Mouse (Mus musculus) midbrain, embryonic 13.5 days (tissue): Measurements from ENCODE around the gene Ttc8. TPM values are rescaled to one million over a fixed set of nuclear protein-coding genes. Genes with fewer than 3 reads are reported as not detected.

Source experiments
- polyA plus RNA-seq: library from polyadenylated mRNA; unstranded; fragments of >200 nt; fragmentation: Nextera tagmentation; extraction: Ambion mirVana; gene quantifications from 2 replicates; pipeline ENCODE4 v1.2.1, GENCODE M21; 2015

Ttc8 gene
- polyA plus RNA-seq, 1 experiment from 2014 or later = 39.1 TPM

Other genes with a start within 250 kb of the Ttc8 start
- 5.7 and 6.9 TPM in 2 replicates for gene Ptpn21, start 183.2 kb upstream of the Ttc8 start, polyA plus RNA-seq
- 116 and 124 TPM in 2 replicates for gene Zc3h14, start 173.6 kb upstream of the Ttc8 start, polyA plus RNA-seq
- 30.5 and 32.9 TPM in 2 replicates for gene Eml5, start 19.1 kb upstream of the Ttc8 start, polyA plus RNA-seq